Mouse (Mus musculus): ENCODE measurements at regions not wholly inside any gene's neighbourhood (a gene's known extent, or its start where the extent isn't known, plus 50 kb on each side); places are given as distances from the start of the nearest gene placed in this dataset.

DNA sequence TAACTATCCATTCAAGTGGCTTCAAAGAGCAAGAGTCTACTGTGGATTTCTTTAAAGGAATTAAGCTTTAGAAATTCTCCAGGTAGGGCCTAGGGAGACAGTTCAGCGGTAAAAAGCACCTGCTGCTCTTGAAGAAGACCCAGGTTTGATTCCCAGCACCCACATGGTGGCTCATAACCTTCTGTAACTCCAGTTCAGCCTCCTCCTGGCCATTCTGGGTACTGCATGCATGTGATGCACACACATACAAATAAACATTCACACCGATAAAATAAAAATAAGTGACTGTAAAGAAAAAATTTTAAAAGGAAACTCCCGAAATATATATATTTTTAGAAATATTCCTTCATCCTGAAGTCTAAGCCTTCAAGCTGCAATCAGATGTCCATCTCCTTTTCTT lies 101.9 kb upstream of the Ercc6l2 start:
- TF ChIP-seq CTCF (IDR thresholded peaks at IDR 0.05; ENCODE audit: borderline replicate concordance, control insufficient read depth, extremely low read depth, insufficient read depth, low read length, poor library complexity) (no peak), POLR2A (IDR thresholded peaks at IDR 0.05; ENCODE audit: control insufficient read depth, extremely low read depth, insufficient read depth, low read length, poor library complexity) (no peak)
